Mouse (Mus musculus): ENCODE measurements around the gene Sox2.

Gene Sox2

DNA sequence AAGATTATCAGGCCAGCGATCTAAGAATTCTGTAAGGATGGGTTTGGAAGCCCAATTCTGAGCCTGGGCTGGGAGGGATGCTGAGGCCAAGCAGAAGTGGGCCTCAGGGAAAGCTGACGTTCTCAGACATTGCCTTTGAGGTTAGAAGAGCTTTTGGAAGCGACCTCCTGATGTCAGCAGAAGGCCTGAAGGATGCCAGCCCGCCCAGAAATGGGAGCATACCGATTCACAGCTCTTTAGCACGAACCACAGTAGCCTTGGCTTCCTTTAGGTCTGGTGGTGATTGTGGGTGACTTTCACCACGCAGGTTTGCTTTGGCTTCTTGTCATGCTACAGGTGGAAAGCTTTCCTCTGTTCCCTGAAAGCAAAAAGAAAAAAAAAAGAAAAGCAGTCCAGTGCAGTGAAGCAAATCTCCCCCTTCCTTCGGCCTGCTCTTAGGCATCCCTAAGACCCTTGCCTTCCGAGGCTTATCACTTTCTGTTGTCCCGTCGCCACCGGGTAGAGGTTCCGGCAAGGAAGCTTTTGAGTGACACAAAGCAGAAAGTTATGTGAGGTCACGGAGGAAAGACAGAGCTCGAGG is 6.6 kb upstream of the Sox2 start:
- no peak for DNase-seq (ENCODE audit: low read depth, low spot score)

DNA sequence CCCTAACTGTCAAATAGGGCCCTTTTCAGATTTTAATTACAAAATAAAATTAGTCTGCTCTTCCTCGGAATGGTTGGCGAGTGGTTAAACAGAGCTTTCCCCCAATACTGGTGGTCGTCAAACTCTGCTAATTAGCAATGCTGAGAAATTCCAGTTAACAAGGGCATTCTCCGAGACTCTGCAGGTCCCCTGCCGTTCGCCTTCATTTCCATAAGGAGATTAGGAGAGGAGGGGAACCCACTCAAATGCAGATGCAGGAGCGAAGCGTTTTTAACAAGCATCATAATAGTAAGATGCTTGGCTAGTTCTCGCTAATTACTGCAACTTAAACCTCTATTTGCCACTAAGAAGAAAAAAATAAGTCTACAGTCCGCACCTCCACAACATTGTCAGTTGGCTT is 4.0 kb upstream of the Sox2 start:
- no peak for DNase-seq (ENCODE audit: low read depth, low spot score)

DNA sequence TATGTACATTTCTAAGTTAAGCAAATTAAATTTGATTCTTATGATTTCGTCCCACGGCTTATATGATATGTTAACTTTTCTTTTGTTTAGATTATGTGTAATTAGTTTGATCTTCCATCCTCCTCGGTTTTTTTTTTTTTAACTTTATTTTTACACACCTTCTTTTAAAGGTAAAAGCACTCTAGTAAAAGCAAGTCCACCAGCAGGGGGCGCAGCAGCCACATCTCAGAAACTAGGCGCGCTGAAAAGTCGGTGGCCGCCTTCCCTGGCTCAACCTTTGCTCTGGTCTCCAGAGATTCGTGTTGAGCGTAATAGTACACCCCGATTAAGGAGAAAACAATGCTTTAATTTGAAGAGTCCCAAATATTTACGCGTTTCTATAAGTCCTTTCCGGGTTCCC is 2.5 kb upstream of the Sox2 start:
- peak; percentile 58 for DNase-seq (ENCODE audit: low read depth, low spot score)

DNA sequence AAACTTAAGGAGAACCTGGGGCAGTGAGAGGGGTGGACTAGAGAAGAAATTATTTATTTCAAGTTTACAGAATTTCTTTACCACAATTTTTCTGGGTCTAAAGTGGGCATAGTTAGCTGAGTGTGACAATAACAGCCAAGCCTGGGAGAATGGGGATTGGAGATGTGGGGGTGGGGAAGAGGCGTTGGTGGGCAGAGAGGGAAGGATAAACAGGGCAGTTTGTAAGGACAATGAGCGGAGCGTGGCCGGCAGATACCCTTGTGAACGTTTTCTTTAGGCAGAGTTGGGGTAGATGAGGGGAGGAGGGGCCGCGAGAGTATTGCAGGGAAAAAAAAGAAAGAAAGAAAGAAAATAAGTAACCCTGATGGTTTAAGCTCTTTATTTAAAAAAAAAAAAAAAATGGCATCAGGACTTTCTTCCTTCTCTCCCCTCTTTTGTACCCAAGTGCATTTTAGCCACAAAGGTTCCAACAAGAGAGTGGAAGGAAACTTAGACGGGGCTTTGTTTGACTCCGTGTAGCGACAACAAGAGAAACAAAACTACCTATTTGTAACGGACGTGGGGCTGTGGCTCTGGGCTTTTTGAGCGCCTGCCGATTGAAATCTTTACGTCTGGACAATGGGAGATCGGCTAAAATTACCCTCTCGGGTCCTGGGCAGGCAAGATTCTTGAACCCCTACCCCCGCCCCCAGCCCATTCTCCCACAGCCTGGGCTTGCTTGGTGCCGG is 1.9 kb upstream of the Sox2 start:
- DNase-seq (ENCODE audit: low read depth, low spot score), result no peak

DNA sequence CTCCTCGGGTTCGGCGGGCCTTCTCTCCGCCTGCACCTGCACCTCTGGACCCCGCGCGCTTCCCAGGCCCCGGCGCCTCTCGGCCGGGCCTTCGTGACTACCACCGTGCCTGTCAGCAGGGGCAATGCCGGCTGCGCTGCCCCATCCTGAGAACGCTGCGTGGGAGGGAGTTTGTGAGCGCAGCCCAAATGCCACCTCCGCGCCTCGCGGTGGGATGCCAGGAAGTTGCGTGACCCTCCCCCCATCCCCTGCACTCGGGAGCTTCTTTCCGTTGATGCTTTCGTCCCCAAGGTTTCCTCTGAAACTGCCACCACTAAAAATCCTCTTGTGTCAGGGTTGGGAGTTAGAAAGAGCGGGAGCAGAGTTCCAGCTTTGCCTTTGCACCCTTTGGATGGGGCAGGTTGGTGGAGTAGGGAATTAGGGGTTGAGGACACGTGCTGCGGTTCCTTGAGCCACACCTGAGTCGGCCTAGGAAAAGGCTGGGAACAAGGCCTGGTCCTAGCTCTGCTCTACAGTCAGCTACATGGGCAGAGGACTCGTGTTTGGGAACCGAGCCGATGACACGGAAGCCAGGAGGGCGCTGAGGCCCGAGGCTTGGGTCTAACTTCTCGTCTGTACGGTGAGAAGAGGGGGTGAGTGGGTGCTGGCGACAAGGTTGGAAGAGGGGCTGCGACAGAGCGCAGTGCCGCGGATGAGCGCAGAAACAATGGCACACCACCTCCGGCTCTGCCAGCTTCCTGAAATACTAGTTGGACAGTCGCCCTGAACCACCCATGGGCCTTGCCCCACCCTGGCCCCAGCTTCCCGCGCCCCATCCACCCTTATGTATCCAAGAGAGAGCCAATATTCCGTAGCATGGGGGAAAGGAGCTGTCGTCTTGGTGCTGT is 1.1 kb upstream of the Sox2 start:
- DNase-seq (ENCODE audit: low read depth, low spot score), result no peak

DNA sequence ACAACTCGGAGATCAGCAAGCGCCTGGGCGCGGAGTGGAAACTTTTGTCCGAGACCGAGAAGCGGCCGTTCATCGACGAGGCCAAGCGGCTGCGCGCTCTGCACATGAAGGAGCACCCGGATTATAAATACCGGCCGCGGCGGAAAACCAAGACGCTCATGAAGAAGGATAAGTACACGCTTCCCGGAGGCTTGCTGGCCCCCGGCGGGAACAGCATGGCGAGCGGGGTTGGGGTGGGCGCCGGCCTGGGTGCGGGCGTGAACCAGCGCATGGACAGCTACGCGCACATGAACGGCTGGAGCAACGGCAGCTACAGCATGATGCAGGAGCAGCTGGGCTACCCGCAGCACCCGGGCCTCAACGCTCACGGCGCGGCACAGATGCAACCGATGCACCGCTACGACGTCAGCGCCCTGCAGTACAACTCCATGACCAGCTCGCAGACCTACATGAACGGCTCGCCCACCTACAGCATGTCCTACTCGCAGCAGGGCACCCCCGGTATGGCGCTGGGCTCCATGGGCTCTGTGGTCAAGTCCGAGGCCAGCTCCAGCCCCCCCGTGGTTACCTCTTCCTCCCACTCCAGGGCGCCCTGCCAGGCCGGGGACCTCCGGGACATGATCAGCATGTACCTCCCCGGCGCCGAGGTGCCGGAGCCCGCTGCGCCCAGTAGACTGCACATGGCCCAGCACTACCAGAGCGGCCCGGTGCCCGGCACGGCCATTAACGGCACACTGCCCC is 586 bp downstream of the Sox2 start:
- no peak for DNase-seq (ENCODE audit: low read depth, low spot score)

DNA sequence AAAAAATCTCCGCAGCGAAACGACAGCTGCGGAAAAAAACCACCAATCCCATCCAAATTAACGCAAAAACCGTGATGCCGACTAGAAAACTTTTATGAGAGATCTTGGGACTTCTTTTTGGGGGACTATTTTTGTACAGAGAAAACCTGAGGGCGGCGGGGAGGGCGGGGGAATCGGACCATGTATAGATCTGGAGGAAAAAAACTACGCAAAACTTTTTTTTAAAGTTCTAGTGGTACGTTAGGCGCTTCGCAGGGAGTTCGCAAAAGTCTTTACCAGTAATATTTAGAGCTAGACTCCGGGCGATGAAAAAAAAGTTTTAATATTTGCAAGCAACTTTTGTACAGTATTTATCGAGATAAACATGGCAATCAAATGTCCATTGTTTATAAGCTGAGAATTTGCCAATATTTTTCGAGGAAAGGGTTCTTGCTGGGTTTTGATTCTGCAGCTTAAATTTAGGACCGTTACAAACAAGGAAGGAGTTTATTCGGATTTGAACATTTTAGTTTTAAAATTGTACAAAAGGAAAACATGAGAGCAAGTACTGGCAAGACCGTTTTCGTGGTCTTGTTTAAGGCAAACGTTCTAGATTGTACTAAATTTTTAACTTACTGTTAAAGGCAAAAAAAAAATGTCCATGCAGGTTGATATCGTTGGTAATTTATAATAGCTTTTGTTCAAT is 1.4 kb downstream of the Sox2 start:
- no peak for DNase-seq (ENCODE audit: low read depth, low spot score)

DNA sequence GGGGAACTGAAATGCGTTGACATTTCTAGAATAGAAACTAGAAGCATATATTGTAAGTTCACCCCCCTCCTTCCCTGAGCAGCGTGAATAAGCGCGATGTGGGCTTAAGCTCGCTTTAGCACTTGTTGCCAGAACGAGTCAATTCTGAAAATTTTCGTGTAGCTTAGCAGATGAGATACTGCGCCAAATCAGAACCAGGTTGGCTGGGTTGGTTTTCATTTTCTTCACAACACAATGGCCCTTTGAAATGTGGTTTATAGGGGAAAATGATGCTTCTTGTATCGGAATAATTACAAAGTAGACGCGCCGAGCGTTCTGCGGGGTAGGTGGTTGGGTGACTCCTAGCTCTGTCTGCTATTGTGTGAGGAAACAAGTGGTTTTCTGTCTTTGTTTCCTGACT is 2.4 kb downstream of the Sox2 start:
- no peak for DNase-seq (ENCODE audit: low read depth, low spot score)

DNA sequence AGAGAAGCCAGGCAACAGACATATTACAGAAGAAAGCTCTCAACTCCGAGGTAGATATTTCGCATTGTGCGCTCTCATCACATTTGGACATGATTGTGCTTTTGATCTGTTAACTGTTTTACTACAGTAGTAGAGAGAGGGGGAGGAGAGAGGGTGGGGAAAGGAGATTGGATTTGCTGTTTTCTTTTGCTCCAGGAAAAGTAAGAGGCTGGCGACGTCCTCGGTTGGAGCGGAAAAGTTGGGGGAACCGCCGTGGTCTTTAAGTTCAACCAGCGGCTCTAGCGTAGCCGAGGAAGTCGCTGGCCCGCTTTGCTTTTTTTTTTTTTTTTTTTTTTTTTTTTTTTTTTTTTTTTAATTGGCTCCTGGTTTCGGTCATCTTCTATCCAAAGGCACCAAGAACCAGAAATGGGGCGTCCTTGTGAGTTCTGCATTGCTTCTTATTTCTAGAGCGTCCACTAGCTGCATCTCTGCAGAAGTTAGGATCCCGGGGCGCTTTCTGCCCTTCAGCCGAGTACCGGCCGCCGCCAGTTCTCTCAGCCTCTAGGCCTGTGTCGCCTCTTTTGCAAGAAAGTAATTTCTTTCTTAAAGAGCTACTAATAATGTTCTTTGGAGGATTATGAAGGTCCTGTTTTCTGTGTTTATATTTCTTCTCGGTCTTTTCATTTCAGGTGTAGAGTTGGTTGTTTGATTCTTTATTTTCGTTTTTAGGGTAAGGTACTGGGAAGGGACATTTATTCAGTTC is 3.2 kb downstream of the Sox2 start:
- no peak for DNase-seq (ENCODE audit: low read depth, low spot score)

DNA sequence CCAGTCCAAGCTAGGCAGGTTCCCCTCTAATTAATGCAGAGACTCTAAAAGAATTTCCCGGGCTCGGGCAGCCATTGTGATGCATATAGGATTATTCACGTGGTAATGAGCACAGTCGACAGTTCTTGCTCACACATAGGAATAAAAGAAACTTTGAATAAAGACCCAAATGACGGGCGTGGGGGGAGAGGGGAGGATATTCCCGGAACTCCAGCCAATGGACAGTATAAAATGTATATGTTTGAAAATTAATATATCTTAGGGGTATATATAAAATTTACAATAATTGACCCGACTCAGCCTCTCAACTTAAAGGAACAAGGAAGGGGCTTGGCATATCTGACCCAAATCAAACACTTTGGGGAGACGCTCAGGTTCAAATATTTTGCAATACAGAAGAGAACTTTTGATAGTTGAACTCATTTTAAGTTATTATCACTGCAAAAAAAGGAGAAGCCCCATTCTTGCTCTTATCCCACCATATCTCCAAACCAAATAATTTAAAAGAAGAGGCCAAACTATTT is 3.8 kb downstream of the Sox2 start:
- no peak for DNase-seq (ENCODE audit: low read depth, low spot score)

DNA sequence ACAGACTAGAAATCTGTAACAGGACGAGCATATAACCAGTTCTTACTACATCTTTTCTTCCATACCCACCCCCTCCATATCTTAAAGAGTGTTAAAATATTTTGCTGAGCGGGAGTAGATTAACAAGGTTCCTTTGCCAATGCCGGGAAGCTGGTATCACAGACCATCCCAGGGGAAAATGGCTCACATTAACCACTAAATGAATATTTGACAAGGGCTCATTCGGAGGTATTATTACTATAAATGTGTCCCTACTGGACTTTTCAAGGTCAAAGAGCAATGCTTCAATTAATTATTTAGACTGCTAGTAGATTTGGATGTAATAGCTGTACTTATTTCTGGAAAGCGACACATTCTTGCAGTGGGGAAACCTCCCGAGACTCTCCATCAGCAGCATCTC is 4.6 kb downstream of the Sox2 start:
- DNase-seq (ENCODE audit: low read depth, low spot score), result no peak

DNA sequence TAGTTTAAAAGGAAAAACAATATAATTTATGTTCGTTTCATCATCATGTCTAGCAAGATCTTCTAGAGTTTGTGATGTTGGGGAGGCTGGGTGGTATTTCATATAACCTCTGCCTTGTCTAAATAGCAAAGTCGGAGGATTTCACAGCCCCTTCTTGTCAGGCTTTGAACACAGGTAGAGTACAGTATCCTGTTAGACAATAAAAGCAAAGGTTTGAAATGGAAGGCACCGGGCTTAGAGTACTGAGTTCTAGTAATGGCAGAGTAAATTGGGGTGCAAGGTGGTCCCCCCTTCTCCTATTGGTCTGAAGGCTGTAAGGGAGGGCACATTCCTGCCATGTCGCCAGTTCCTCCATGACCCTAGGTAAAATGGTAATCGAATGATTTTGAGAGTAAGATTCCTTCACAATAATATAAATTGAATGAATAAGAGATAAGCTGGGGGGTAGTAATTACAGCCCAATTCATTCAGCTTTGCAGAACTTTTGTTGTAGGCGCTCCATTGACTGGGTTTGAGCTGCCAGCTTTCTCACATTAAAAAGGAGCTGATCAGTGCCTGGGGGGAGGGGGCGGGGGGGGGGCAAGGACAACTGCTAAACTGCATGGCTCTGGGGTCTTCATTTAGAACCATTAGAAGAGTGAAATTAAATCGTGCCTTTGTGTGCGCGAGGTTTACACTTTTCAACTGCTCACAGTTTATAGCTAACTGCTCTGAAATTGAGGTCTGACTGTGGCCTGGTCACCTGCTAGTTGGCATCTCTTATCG is 5.3 kb downstream of the Sox2 start:
- DNase-seq (ENCODE audit: low read depth, low spot score), result no peak

DNA sequence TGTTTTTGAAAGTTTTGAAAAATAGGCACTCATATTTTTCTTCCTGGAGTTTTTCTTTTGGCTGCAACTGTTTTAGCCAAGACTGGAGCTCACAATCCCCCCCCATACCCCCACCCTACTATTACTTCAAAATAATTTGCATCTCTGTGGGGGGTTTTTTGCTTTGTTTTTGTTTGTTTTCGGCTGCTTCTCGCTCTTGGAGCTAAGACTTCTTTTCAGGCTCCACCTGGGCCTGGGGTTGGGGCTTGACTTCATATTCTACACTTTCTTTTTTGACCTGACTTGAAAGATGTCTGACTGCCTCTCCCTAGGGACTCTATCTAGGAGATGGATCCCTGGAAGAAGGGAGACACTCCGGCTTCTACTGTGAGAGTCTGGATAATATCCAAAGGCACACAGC is 5.9 kb downstream of the Sox2 start:
- DNase-seq (ENCODE audit: low read depth, low spot score), result no peak

DNA sequence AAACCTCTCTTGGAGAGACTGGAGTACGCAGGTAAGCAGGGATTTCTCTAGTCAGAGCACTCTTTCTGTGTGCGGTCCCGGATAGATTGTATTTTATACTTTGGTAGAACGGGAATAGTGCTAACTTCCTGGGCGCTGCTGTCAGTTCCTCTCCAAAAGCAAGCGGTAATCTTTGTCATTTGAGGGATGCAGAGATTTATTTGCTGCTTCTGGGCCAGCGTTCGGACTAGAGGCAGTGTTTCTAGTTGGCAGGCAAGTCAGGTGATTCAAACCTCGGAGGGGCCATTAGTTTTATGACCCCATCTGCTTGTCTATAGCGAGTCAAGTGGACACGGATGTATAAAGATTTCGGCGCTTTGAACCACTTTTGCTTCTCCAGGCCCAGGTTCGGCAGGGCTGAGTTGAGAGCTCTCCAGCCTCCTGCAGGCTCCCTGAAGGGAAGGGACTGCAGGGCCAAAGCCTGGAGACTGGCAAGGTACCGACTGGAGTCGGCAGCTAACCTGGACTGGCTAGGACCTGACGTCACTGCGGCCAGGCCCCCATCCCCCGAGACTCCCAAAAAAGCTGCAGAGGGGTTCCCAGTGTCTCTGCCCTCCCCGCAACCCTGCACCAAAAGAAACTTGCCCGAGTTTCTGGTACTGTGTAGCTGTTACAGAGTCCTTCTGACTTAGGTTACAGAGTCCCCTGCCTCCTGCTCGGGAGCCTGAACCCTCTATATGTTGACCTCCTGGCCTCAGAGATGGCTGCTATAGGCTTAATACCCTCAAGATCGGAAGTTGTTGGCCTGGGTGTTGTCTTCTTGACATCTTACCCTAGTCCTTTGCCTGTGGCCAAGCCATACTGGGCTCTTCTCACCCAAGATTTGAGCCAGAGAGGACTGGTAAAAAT is 6.9 kb downstream of the Sox2 start:
- DNase-seq (ENCODE audit: low read depth, low spot score), result no peak

DNA sequence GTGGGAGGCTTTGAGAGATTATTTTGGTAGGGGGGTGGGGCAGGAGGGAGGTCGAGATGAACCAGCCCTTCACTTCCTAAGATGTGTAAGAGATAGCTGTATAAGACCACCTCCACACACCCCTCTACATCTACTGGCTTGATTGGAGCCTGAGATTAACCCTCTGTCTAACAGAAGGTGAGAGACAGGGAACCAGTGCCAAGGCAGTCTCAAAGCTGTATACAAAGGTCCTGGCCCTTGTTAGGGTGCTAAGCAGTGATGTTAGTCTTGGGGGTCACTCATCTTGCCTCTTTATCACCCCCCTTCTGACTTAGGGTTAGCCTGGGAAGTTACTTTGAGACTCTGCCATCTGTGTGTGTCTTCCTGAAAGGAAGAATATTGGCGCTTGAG is 7.5 kb downstream of the Sox2 start:
- DNase-seq (ENCODE audit: low read depth, low spot score), result no peak

DNA sequence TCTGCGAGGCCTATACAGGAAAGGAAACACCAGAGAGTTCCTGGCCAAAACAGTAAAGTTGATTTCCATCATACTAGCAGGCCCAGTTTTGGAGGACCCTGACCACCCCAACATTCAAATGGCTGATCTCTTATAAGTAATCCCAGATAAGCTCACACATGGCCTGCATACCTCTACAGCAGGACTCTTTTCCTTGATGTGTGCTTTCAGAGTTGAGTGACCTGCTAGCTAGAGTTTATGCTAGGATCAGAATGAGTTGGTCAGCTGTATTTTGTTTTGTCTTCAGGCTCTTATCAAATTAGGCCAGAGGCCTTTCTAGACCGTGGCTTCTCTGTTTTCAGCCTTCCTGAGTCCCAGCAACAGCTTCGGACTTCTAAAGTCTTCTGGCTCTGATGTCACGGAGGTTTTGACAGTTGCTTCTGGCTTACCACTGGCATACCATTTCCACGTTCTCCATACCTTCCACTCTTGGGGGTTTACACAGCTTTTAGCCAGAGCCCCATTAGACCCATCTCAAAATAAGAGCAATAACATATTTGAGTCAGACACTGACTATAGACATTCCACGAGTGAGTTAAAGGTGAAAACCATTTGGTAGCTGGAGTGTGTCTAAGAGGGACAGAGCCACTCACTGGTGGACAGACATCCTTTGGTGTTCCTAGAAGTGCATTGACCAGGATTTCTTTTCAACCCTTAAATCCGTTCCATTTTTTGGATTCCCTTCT is 8.2 kb downstream of the Sox2 start:
- DNase-seq (ENCODE audit: low read depth, low spot score), result no peak

DNA sequence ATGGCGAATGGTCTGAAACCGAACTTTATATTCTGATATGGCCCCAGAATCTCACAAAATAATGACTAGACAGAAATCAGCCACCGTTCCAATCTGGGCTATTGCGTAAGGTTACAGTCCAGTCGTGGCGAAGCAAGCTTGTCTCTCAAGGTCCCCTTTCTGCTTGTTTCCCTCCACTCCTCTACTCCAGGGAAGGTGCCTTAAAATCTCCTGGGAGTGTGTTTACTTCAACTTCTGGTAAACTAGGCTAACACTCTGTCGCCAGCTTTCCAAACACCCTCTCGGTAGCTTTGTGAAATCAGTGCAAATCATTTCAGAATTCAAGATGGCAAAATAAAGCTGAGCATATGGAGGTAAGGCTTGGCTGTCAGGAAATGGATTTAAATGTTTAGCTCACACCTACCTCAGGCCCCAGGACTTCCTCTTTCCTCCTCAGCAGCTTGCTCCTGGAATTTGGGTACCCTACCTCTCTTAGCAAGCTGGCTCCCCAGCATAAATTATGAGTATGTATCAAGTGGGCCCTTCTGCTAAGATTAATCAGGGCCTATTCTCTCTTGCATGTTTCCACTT is 8.8 kb downstream of the Sox2 start:
- no peak for DNase-seq (ENCODE audit: low read depth, low spot score)

DNA sequence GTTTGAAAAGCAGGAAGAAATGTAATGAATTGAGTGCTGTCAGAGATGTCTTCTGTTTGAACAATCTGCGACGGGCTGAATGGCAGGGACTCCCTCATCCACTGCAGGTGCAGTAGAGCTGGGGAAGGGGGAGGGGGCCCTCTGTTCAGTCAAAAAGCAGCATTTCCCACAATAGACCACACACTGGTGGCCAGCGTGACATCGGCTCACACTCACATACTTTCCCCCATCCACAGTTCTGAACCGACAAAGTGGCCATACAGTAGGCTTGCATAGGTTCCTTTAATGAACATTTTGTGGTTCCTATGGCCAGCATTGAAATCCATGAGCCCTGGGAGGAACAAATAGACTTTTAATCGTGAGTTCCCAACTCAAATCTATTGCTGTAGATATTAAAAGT is 9.7 kb downstream of the Sox2 start:
- DNase-seq (ENCODE audit: low read depth, low spot score), result no peak
